Mouse (Mus musculus) E14TG2a.4 (cell line): ENCODE results near the gene Suclg1.

Source experiments
- H3K27me3 ChIP-seq: 2 replicates; pipeline ENCODE4 v1.6.1; 2014; ENCODE audit warnings: low read length, control low read depth; ENCODE audit not compliant: insufficient read depth
- H3K36me3 ChIP-seq: 2 replicates; pipeline ENCODE4 v1.6.1; 2014; ENCODE audit warnings: low read length, control low read depth; ENCODE audit not compliant: insufficient read depth
- H3K4me1 ChIP-seq: replicated peaks from 2 replicates; pipeline ENCODE4 v1.6.1; 2014; ENCODE audit warnings: low read depth, low read length, control low read depth
- H3K4me3 ChIP-seq: replicated peaks from 2 replicates; pipeline ENCODE4 v1.5.1; 2014; ENCODE audit warnings: mild to moderate bottlenecking, low read length
- H3K9me3 ChIP-seq: 2 replicates; pipeline ENCODE4 v1.6.1; 2014; ENCODE audit warnings: low read length, control low read depth
- CTCF ChIP-seq: conservative IDR thresholded peaks from 2 replicates; pipeline ENCODE4 v1.5.1; 2014; ENCODE audit warnings: low read length
- NANOG ChIP-seq: IDR thresholded peaks from 2 replicates; pipeline ENCODE4 v1.6.1; 2014; ENCODE audit warnings: borderline replicate concordance, low read length, mixed read lengths
- POU5F1 ChIP-seq: IDR thresholded peaks from 2 replicates; pipeline ENCODE4 v1.6.1; 2014; ENCODE audit warnings: low read length, borderline replicate concordance

The Suclg1 gene

GRCm38 (mm10) chr6:73235650-73236049 is 12.5 kb upstream of the Suclg1 start:
- TF ChIP-seq POU5F1 = no peak
- TF ChIP-seq NANOG = no peak
- TF ChIP-seq CTCF = no peak
- no peak overlapping the region for H3K4me3 ChIP-seq
- no peaks in the 10 kb centered on the region for H3K27me3 ChIP-seq
- H3K36me3 ChIP-seq = no peaks in the 10 kb centered on the region
- peaks cover 13% of the 10 kb centered on the region for H3K9me3 ChIP-seq
- peaks cover 19% of the 10 kb centered on the region for H3K4me1 ChIP-seq

DNA sequence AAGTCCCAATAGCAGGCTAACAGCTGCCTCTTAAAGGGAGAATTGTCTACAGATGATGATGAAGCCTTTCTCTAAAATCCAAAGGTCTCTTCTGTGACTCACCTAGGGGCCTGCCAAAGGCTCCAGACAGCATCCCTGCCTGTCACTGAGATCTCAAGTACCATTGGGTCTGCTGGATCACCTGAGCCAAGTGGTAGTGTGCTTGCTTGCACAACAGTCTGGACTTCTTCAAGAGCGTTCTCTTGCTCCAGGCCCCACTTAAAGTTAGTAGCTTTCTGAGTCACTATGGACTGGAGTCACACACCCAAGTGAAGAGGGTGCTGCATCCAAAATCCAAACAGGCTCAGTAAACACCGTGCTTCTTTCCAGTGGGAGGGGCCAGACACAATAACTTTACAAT is 1.4 kb upstream of the Suclg1 start:
- H3K4me1 ChIP-seq = peaks cover 16% of the 10 kb centered on the region
- H3K27me3 ChIP-seq = no peaks in the 10 kb centered on the region
- no peaks in the 10 kb centered on the region for H3K9me3 ChIP-seq
- no peak overlapping the region for H3K4me3 ChIP-seq
- TF ChIP-seq POU5F1 (no peak), CTCF (no peak), NANOG (no peak)
- H3K36me3 ChIP-seq = no peaks in the 10 kb centered on the region

DNA sequence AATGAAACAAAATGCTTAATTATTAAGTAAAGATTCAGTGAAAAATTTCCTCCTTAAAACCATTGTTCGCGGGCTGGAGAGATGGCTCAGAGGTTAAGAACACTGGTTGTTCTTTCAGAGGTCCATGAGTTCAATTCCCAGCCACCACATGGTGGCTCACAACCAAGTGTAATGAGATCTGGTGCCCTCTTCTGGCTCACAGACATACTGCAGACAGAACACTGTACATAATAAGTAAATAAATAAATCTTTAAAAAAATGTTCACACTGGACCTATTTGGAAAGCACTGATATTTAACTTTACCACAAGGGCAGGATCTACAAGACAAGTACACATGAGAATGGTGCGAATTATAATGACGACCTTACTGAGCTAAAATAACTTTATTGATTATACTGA is 730 bp upstream of the Suclg1 start:
- Histone ChIP-seq H3K9me3 (no peaks in the 10 kb centered on the region), H3K27me3 (no peaks in the 10 kb centered on the region), H3K4me1 (peaks cover 16% of the 10 kb centered on the region), H3K36me3 (no peaks in the 10 kb centered on the region), H3K4me3 (peak overlapping the region; percentile 99)
- no peak for TF ChIP-seq NANOG
- TF ChIP-seq POU5F1 = no peak
- TF ChIP-seq CTCF = peak; percentile 63

DNA sequence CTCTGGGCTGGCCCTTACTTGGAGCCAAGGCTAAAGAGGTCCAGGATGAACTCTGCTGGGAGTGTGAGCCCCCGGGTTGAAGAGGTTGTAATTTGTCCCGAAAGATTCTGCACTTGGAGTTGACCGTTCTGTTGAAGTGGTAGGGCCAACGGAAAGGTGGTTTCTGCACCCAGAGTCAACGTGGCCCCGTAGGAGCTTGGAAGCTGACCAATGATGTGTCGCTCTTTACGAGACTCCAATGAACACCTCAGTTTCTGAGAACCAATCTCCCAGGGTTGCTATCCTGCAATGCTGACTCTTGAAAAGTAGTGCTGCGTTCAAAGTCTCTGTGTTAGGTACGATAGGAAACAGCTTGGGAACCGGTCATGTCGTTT is 854 bp downstream of the Suclg1 start:
- TF ChIP-seq POU5F1 (no peak), NANOG (no peak), CTCF (no peak)
- H3K9me3 ChIP-seq = no peaks in the 10 kb centered on the region

GRCm38 (mm10) chr6:73249851-73250250 is 1.7 kb downstream of the Suclg1 start:
- TF ChIP-seq NANOG (no peak), POU5F1 (no peak), CTCF (no peak)
- peaks cover 27% of the 10 kb centered on the region for H3K4me1 ChIP-seq
- peaks cover 10% of the 10 kb centered on the region; the same call in 1 of the 2 replicates for H3K36me3 ChIP-seq
- H3K9me3 ChIP-seq = no peaks in the 10 kb centered on the region
- H3K4me3 ChIP-seq = no peak overlapping the region
- H3K27me3 ChIP-seq = no peaks in the 10 kb centered on the region

More for the DNA sequence above, 854 bp downstream of the Suclg1 start:
- Histone ChIP-seq H3K4me3 (peak overlapping the region; percentile 99), H3K36me3 (peaks cover 7% of the 10 kb centered on the region; the same call in 1 of the 2 replicates), H3K4me1 (peaks cover 19% of the 10 kb centered on the region), H3K27me3 (no peaks in the 10 kb centered on the region)

GRCm38 (mm10) chr6:73251336-73251735 is 3.2 kb downstream of the Suclg1 start:
- Histone ChIP-seq H3K9me3 (no peaks in the 10 kb centered on the region), H3K27me3 (no peaks in the 10 kb centered on the region), H3K36me3 (peaks cover 12% of the 10 kb centered on the region), H3K4me1 (peaks cover 29% of the 10 kb centered on the region), H3K4me3 (no peak overlapping the region)
- TF ChIP-seq NANOG (no peak), CTCF (no peak), POU5F1 (no peak)

GRCm38 (mm10) chr6:73252396-73252795 is 4.2 kb downstream of the Suclg1 start:
- no peak for TF ChIP-seq POU5F1
- TF ChIP-seq NANOG = no peak
- TF ChIP-seq CTCF = no peak

DNA sequence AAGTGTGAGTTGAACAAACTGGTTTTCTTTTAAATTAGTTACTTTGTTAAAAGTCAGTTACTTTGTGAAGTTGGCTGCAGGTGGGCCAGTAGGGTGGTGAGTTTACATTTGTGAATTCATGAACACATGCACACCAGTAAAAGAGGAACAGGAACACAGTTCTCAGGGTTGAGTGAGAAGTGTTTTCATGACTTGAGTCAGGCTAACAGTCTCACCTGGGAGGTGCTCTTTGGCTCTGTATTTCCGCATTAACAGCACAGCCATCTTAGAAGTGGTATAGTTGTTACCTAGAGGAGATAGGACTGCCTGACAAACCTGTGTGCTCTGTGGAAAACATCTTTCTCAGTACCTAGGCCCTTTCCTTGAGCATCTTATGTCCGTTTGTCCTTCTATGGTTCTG is 4.8 kb downstream of the Suclg1 start:
- TF ChIP-seq POU5F1 = no peak
- no peak for TF ChIP-seq CTCF
- no peak for TF ChIP-seq NANOG
- Histone ChIP-seq H3K27me3 (no peaks in the 10 kb centered on the region), H3K9me3 (no peaks in the 10 kb centered on the region), H3K4me1 (peaks cover 26% of the 10 kb centered on the region), H3K36me3 (peaks cover 27% of the 10 kb centered on the region), H3K4me3 (no peak overlapping the region)

More at GRCm38 (mm10) chr6:73252396-73252795, 4.2 kb downstream of the Suclg1 start:
- peaks cover 22% of the 10 kb centered on the region for H3K36me3 ChIP-seq
- H3K4me3 ChIP-seq = no peak overlapping the region
- peaks cover 29% of the 10 kb centered on the region for H3K4me1 ChIP-seq
- H3K27me3 ChIP-seq = no peaks in the 10 kb centered on the region
- no peaks in the 10 kb centered on the region for H3K9me3 ChIP-seq

- Histone ChIP-seq H3K9me3 (no peaks in the 10 kb centered on the region), H3K4me1 (peaks cover 26% of the 10 kb centered on the region), H3K36me3 (peaks cover 33% of the 10 kb centered on the region), H3K27me3 (no peaks in the 10 kb centered on the region), H3K4me3 (no peak overlapping the region)
- TF ChIP-seq POU5F1 (no peak), CTCF (no peak), NANOG (no peak)
Observed at GRCm38 (mm10) chr6:73253584-73253983, 5.4 kb downstream of the Suclg1 start.
